Mouse (Mus musculus): ENCODE data around the gene Acp5.
"Not testable (repeated sequence)": the region's sequence is repeated elsewhere in the genome, so short reads cannot be mapped to it uniquely, and the experiment has no call there.

- TF ChIP-seq EP300, CTCF (IDR thresholded peaks at IDR 0.05): not testable (repeated sequence)
Measured at GRCm38 (mm10) chr9:22150249-22150693, 14.8 kb upstream of the Acp5 start.
